Mouse (Mus musculus) layer of hippocampus, adult 9-11 months (tissue): ENCODE measurements at regions not wholly inside any gene's neighbourhood (a gene's known extent, or its start where the extent isn't known, plus 50 kb on each side); places are given as distances from the start of the nearest gene placed in this dataset.

Source experiments
- DNase-seq: peaks from one replicate; pipeline ENCODE4 v3.0.0; 2022

DNA sequence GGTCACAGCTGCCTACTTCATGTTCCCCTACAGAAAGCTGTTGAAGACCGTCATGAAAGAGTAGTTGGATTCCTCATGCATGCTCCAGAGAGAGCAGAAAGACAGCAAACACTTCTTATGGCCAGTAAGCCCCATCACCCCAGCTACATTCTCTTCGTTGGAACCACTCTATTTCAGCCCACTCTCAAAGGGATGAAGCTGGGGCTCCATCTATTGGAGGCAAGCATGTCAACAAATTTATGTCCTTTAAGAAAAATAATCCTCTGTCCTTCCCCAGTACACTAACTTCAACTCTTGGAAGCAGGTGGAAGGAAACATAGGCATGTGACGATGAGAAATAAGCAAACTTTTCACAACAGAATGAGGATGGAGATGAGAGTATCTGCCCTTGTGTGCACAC, 438.5 kb downstream of the Cdk5rap2 start:
- no peak for DNase-seq

DNA sequence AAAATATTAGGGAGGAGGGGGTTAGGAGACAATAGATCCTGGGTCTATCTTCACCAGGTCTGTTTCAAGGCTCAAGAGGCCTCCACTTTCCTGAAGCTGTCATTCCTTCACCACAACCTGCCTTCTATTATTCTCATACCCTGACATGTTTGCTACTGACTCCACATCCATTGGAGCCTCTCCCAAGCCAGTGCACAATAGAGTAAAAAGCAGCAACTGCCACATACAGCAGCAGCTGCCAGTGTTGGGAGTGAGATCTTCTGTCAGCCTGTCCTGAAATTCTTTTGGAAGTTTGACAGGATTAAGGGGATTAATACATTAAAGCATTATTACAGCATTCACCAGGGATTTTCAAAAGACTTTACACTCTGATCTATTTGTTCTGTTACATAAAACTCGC, 441.8 kb downstream of the Cdk5rap2 start:
- no peak for DNase-seq
